ENCODE assay signal across 10 mouse cellular contexts in the genomic region with DNA sequence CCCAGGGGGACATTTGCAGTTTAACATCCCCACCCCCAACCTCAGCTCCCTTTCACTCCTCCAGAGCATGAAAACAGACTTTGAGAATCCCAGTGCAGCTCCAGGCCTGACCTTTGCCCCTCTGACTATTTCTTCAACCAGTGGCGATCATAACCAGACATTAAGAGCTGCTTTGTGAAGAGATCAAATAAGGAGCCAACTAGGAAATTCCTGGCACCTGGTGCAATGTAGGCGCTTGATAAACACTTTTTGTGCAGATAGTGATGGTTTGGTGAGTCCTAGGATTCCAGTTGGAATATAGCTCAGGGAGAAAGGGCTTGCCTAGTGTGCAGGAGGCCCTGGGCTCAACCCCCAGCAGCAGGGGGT. TPM values are rescaled to one million over a fixed set of nuclear protein-coding genes. Genes with fewer than 3 reads are reported as not detected.
DNase-seq lines count a peak whose midpoint lies in the region; ATAC-seq lines count a peak whose summit lies in the region.
"Had no signal": no experiment of that assay in that cellular context is flagged by ENCODE, and none has a peak within 500 bp of the region (broad histone marks: within the 10 kb centered on the region; RNA-seq: fewer than 3 reads in every experiment).

No protein-coding gene starts in this region.

- 49% methylated on average over 2 of the region's 2 CpGs for WGBS in heart, embryonic 16.5 days
- WGBS in neural tube, embryonic 15.5 days = 46% methylated on average over 2 of the region's 2 CpGs

- H3K9me3 ChIP-seq in heart, embryonic 16.5 days (replicated peaks; ENCODE audit: control insufficient read depth, low read length) = no peaks in the 10 kb centered on the region
- no peaks in the 10 kb centered on the region for H3K9me3 ChIP-seq in neural tube, embryonic 15.5 days (replicated peaks)
- H3K9me3 ChIP-seq: limb, embryonic 13.5 days had no signal

- H3K36me3 ChIP-seq in heart, embryonic 16.5 days (ENCODE audit: control insufficient read depth, insufficient read depth) = no peaks in the 10 kb centered on the region
- no peaks in the 10 kb centered on the region for H3K36me3 ChIP-seq in neural tube, embryonic 15.5 days
- H3K36me3 ChIP-seq: limb, embryonic 13.5 days had no signal

- no peak for ATAC-seq in heart, embryonic 16.5 days (replicated peaks; ENCODE audit: extremely low read depth, insufficient read depth, low FRiP score)
- ATAC-seq in neural tube, embryonic 15.5 days (ENCODE audit: low FRiP score) = no peak

- H3K4me2 ChIP-seq in heart, embryonic 16.5 days (ENCODE audit: low read depth, low read length) = no peak overlapping the region
- no peak overlapping the region for H3K4me2 ChIP-seq in neural tube, embryonic 15.5 days
- H3K4me2 ChIP-seq: limb, embryonic 13.5 days had no signal

- peak overlapping the region; percentile 61 for H3K27ac ChIP-seq in heart, embryonic 16.5 days (ENCODE audit: low read length)
- no peak overlapping the region for H3K27ac ChIP-seq in neural tube, embryonic 15.5 days (replicated peaks)
- H3K27ac ChIP-seq: limb, embryonic 13.5 days had no signal

- no peak overlapping the region for H3K4me3 ChIP-seq in heart, embryonic 16.5 days (ENCODE audit: low read length)
- H3K4me3 ChIP-seq in neural tube, embryonic 15.5 days (replicated peaks) = no peak overlapping the region
- H3K4me3 ChIP-seq: limb, embryonic 13.5 days had no signal

- no peaks in the 10 kb centered on the region for H3K27me3 ChIP-seq in heart, embryonic 16.5 days (ENCODE audit: control insufficient read depth, insufficient read depth, low read length)
- H3K27me3 ChIP-seq in neural tube, embryonic 15.5 days (replicated peaks) = no peaks in the 10 kb centered on the region
- H3K27me3 ChIP-seq: limb, embryonic 13.5 days had no signal

- no peak for DNase-seq in heart, adult 8-10 months (ENCODE audit: low spot score)
- DNase-seq in neural tube, embryonic 10.5 days (ENCODE audit: extremely low spot score, low spot score) = peak; percentile 67
- peak; percentile 58 for DNase-seq in kidney, postnatal 14 days
- DNase-seq in thymus, adult 18-20 months = no peak
- no peak for DNase-seq in urinary bladder, postnatal 4 days (ENCODE audit: low spot score in 2 of 2)
- DNase-seq in gastrocnemius, postnatal 10 days = no peak
- DNase-seq: cerebellum, adult 9-11 months had no signal

- peaks cover 30% of the 10 kb centered on the region for H3K4me1 ChIP-seq in heart, embryonic 16.5 days (ENCODE audit: control insufficient read depth, insufficient read depth, low read length)
- peaks cover 26% of the 10 kb centered on the region for H3K4me1 ChIP-seq in neural tube, embryonic 15.5 days

- no peak overlapping the region for H3K9ac ChIP-seq in heart, embryonic 16.5 days (ENCODE audit: low read length)
- no peak overlapping the region for H3K9ac ChIP-seq in neural tube, embryonic 15.5 days (replicated peaks)
- H3K9ac ChIP-seq: limb, embryonic 13.5 days had no signal

RNA-seq across cellular contexts. Expression of gene Parp16, which starts 3.8 kb away (rescaled TPM):
- 5.4 and 6.5 TPM in 2 replicates for polyA plus RNA-seq in heart, embryonic 16.5 days (2015; fragmentation: Nextera tagmentation; extraction: Ambion mirVana)
- total RNA-seq in heart, adult 8-10 months (2022) = 1 to 10 TPM; 3.4 to 4.5 (median 3.7) TPM
- polyA plus RNA-seq in neural tube, embryonic 15.5 days (2015; fragmentation: Nextera tagmentation; extraction: Ambion mirVana) = 6.4 and 8.9 TPM in 2 replicates
- 1 to 10 TPM; 6.6 to 8.1 TPM for total RNA-seq in gastrocnemius, postnatal 10 days (2021)

RNA-seq across cellular contexts. Expression of gene Igdcc3, which starts 50.4 kb away (rescaled TPM):
- 0.17 and 0.30 TPM in 2 replicates for polyA plus RNA-seq in heart, embryonic 16.5 days (2015; fragmentation: Nextera tagmentation; extraction: Ambion mirVana)
- under 1 TPM in 2 of 4 experiments, not detected in 2; 0.09 to 0.19 TPM for total RNA-seq in heart, adult 8-10 months (2022)
- 7.9 and 8.9 TPM in 2 replicates for polyA plus RNA-seq in neural tube, embryonic 15.5 days (2015; fragmentation: Nextera tagmentation; extraction: Ambion mirVana)
- under 1 TPM; 0.59 to 0.65 TPM for total RNA-seq in gastrocnemius, postnatal 10 days (2021)

Comparison
In these comparisons a context has a peak if more than half of its experiments do, and no peak if none do; other contexts are left out.
1. DNase-seq: peak in neural tube, embryonic 10.5 days (single experiment) and kidney, postnatal 14 days (single experiment); none in heart, adult 8-10 months (single experiment), thymus, adult 18-20 months (0 of 2), urinary bladder, postnatal 4 days (0 of 2) and gastrocnemius, postnatal 10 days (single experiment).